Mouse (Mus musculus) forebrain, embryonic 13.5 days (tissue): ENCODE results near the gene 2310011J03Rik. TPM values are rescaled to one million over a fixed set of nuclear protein-coding genes. Genes with fewer than 3 reads are reported as not detected.

ENCODE experiments used
- ATAC-seq: fragments of 200-750 bp; cut with Nextera tagmentation; 2 replicates; pipeline ENCODE4 v1.8.0; 2017
- H3K27ac ChIP-seq: fragments of 300-500 bp; sonication (generic); 2 replicates; pipeline ENCODE4 v1.5.1; 2015; ENCODE audit warnings: inconsistent platforms, mild to moderate bottlenecking, moderate library complexity
- H3K27me3 ChIP-seq: fragments of 300-500 bp; sonication (generic); 2 replicates; pipeline ENCODE4 v1.6.1; 2015; ENCODE audit warnings: mild to moderate bottlenecking, inconsistent platforms
- H3K36me3 ChIP-seq: fragments of 300-500 bp; sonication (generic); 2 replicates; pipeline ENCODE4 v1.6.1; 2015; ENCODE audit warnings: mild to moderate bottlenecking, inconsistent platforms; ENCODE audit not compliant: poor library complexity, severe bottlenecking
- H3K4me1 ChIP-seq: fragments of 300-500 bp; sonication (generic); 2 replicates; pipeline ENCODE4 v1.6.1; 2015; ENCODE audit warnings: inconsistent platforms
- H3K4me2 ChIP-seq: fragments of 300-500 bp; sonication (generic); 2 replicates; pipeline ENCODE4 v1.6.1; 2015; ENCODE audit warnings: inconsistent platforms, mild to moderate bottlenecking, moderate library complexity
- H3K4me3 ChIP-seq: fragments of 300-500 bp; sonication (generic); 2 replicates; pipeline ENCODE4 v1.5.1; 2015; ENCODE audit warnings: mild to moderate bottlenecking, inconsistent platforms
- H3K9ac ChIP-seq: fragments of 300-500 bp; sonication (generic); 2 replicates; pipeline ENCODE4 v1.6.1; 2015; ENCODE audit warnings: mild to moderate bottlenecking, inconsistent platforms
- H3K9me3 ChIP-seq: fragments of 300-500 bp; sonication (generic); replicated peaks from 2 replicates; pipeline ENCODE4 v1.6.1; 2016; ENCODE audit warnings: inconsistent platforms
- WGBS: fragments of 180-500 bp; shearing (Covaris S2); methylation state at CpG from one replicate; pipeline ENCODE4 v1.1.7; 2015; 5-methylcytosine and 5-hydroxymethylcytosine counted together
- polyA plus RNA-seq: library from polyadenylated mRNA; unstranded; fragments of >200 nt; fragmentation: Nextera tagmentation; extraction: Ambion mirVana; gene quantifications from 2 replicates; pipeline ENCODE4 v1.2.1, GENCODE M21; 2015

2310011J03Rik gene
- polyA plus RNA-seq, 1 experiment from 2014 or later = 43.3 TPM

DNA sequence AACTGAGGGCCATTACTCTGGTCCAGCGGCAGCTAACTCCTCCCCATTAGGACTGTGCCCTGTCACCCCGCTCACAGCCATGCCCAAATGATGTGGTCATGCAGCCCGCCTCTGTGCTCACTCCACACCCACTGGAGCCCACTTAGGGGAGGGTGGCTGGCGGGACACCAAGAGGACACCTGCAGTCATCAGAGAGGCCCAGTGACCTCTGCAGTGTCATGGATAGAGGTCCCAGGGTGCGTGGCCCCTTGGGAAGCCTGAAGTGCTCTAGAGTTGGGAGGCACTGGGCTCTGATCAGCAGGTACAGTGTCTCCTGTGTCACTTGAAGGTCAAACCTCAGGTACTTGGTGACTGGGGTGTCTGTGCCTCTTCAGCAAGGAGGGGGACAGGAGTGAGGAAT is 23.5 kb downstream of the 2310011J03Rik start:
- WGBS = 79% methylated on average over 5 of the region's 5 CpGs
- peak overlapping the region; percentile 90 for H3K27ac ChIP-seq
- H3K4me2 ChIP-seq = peak overlapping the region; percentile 86
- H3K9me3 ChIP-seq = no peaks in the 10 kb centered on the region
- no peaks in the 10 kb centered on the region for H3K27me3 ChIP-seq
- peak overlapping the region; percentile 99 for H3K9ac ChIP-seq
- H3K4me1 ChIP-seq = peaks cover 88% of the 10 kb centered on the region
- no peak for ATAC-seq
- H3K4me3 ChIP-seq = peak overlapping the region; percentile 73
- peaks cover 24% of the 10 kb centered on the region for H3K36me3 ChIP-seq

DNA sequence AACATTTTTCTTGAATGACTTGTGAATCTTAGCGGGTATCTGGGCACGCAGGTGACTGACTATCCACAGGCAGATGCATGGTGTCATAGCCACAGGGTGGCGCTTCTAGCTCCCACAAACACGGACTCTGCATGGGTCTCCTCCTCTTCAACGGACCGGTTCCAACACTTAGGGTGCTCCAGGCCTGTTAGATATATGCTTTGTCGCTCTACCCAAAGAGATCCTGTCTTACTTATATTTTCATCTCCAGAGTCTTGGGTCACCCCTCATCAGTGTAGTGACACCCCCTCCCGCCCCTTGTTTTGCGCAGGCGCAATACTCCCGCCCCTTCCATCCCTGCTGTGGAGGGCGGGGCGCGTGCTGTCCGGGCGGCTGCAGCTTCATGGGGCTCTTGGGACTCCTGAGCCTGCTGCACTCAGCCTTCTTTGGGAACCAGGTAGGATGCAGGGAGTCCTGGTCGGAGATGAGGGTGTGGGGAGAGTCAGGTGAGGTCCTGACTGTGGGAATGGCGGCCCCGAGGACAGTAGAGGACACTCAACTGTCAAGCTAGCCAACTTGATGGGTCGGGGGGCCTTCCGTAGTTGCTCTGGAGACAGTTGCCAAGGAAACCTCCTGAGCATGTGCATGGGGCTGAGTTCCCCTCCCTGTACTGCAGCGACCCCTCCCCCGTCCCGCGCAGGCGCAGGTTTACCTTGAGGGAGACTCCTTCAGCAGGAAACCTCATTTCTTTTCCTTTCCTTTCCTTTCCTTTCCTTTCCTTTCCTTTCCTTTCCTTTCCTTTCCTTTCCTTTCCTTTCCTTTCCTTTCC is 24.5 kb downstream of the 2310011J03Rik start, which contains the start of gene Apc2:
Gene Apc2, plus strand, starts transcription at position 360 of the 808 bp plus-strand sequence.
- Histone ChIP-seq H3K4me1 (peaks cover 80% of the 10 kb centered on the region), H3K9me3 (no peaks in the 10 kb centered on the region), H3K36me3 (peaks cover 20% of the 10 kb centered on the region)

DNA sequence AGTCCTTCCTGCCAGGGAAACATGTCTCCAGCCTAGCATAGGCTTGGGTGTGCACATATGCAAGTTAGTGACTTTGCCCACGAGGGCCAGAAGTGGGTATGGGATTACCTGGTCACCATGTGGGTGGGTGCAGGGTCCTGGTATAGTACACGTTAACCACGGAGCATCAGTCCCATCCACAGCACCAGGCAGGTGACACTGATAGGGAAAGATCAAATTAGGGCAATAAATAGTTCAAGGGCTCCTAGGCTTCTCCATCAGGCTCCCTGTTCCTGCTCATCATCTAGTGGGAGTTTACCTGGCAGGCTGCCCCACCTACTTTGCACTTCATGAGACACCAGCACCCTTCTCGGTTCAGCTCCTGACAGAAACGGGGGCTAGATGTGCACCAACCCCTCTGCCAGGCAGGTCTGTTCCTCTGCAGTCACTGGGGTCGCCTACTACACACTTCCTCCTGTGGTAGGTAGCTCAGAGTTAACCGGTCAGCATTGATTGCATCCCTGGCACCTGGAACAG is 25.5 kb downstream of the 2310011J03Rik start:
- no peaks in the 10 kb centered on the region for H3K9me3 ChIP-seq
- no peaks in the 10 kb centered on the region for H3K27me3 ChIP-seq
- 0 out of 2 replicates have a peak overlapping the region, but pooled peaks have one; percentile 86 for H3K4me2 ChIP-seq
- no peak overlapping the region for H3K4me3 ChIP-seq
- no peak for ATAC-seq
- WGBS = 45% methylated on average over 7 of the region's 7 CpGs
- H3K9ac ChIP-seq = peak overlapping the region; percentile 99; the same call in 1 of the 2 replicates
- peak overlapping the region; percentile 90; the same call in 1 of the 2 replicates for H3K27ac ChIP-seq
- H3K36me3 ChIP-seq = peaks cover 20% of the 10 kb centered on the region
- peaks cover 70% of the 10 kb centered on the region for H3K4me1 ChIP-seq

More for the DNA sequence above, 24.5 kb downstream of the 2310011J03Rik start, which contains the start of gene Apc2:
- H3K9ac ChIP-seq = peak within 1 kb of the TSS; percentile 99
- peak within 1 kb of the TSS; percentile 86 for H3K4me2 ChIP-seq
- peak within 1 kb of the TSS; percentile 73 for H3K4me3 ChIP-seq
- peak; percentile 39 for ATAC-seq
- under 1% methylated on average over 26 of the region's 26 CpGs for WGBS
- H3K27ac ChIP-seq = peak within 1 kb of the TSS; percentile 90
- H3K27me3 ChIP-seq = no peaks in the 10 kb centered on the region

DNA sequence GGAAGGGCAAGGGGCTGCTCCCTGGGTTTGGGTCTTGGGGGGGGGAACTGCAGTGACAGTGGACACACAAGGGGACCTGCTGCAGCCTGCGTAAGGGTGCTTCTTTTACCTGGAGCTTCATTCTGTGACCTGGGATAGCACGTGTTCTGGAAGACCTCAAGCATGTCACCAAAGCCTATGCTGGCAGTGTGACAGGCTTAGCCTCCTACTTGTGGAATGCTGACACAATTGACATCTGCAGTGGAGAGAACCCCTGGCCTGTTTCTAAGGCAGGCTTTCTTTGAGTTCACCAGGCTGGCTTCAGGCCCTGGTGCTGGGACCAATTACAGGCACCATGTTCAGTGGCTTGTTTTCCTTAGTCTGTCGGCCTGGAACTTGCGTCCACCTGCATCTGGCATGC is 26.0 kb downstream of the 2310011J03Rik start:
- Histone ChIP-seq H3K4me3 (no peak overlapping the region), H3K4me2 (0 out of 2 replicates have a peak overlapping the region, but pooled peaks have one; percentile 80), H3K36me3 (peaks cover 21% of the 10 kb centered on the region), H3K4me1 (peaks cover 65% of the 10 kb centered on the region), H3K27ac (no peak overlapping the region), H3K9me3 (no peaks in the 10 kb centered on the region), H3K9ac (peak overlapping the region; percentile 99), H3K27me3 (no peaks in the 10 kb centered on the region)
- no peak for ATAC-seq
- WGBS = 79% methylated on average over 4 of the region's 4 CpGs

DNA sequence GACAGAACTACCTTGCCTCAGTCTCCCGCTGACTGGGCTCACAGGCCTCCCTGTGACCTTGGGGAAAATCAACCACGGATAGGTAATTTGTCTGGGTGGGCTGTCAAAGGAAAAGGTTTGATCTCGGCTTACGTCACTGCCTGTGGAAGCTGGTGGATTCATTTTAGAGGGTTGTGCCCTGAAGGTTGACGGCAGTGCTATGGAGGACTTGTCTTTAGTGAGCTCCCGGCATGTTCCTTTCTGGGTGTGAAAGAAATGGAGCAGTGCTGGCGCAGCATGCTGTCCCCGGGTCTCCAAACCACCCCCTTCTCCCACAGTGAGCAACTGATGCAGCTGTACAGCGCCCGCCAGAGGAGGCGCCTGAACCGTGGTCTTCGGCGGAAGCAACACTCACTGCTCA is 27.0 kb downstream of the 2310011J03Rik start:
- Histone ChIP-seq H3K9me3 (no peaks in the 10 kb centered on the region), H3K4me3 (peak overlapping the region; percentile 91), H3K27ac (peak overlapping the region; percentile 93), H3K36me3 (peaks cover 30% of the 10 kb centered on the region), H3K4me1 (peaks cover 60% of the 10 kb centered on the region), H3K9ac (peak overlapping the region; percentile 99), H3K4me2 (peak overlapping the region; percentile 80), H3K27me3 (no peaks in the 10 kb centered on the region)
- 25% methylated on average over 14 of the region's 14 CpGs for WGBS
- ATAC-seq = no peak

DNA sequence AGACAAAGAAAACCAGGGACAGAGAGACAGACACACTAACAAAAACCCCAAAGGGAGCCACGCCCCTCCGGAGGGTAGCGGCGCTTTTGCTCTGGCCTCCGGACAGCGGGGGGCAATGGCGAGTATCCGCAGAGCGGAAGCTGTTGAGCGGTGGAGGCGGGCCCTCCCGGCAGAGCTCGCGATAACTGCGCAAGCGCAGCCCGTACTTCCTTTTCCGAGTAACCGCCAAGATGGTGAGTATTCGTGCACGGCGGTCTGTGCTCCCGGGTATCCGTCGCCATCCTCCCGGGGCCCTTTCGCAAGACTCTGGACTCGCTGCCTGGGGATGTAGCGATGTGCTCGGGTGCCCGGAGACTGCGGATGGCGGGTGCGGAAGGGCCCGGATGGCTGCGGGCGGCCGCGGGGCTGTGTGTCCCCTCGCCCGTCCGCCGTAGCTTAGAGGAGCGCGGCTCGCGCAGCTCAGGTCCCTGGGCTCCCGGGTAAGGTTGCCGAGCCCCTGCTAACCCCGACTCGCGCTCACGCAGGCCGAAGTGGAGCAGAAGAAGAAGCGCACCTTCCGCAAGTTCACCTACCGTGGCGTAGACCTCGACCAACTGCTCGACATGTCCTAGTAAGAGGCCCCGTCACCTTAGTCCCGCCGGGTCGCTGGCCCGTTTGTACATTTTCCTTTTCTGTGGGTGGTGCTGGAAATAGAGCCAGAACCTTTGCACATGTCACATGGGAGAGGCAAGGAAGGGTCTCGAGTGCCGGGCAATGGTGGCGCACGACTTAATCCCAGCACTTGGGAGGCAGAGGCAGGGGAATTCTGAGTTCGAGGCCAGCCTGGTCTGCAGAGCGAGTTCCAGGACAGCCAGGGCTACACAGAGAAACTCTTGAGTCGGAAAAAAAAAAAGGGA is 27.8 kb downstream of the 2310011J03Rik start, which contains the start of gene Rps15:
Gene Rps15, plus strand, starts transcription at position 203 of the 896 bp plus-strand sequence.
- peak; percentile 81 for ATAC-seq
- H3K27me3 ChIP-seq = no peaks in the 10 kb centered on the region
- H3K27ac ChIP-seq = peak within 1 kb of the TSS; percentile 93
- WGBS = 0% methylated on average over 72 of the region's 72 CpGs
- H3K4me2 ChIP-seq = peak within 1 kb of the TSS; percentile 80
- peaks cover 38% of the 10 kb centered on the region for H3K36me3 ChIP-seq
- H3K4me1 ChIP-seq = peaks cover 51% of the 10 kb centered on the region
- peak within 1 kb of the TSS; percentile 91 for H3K4me3 ChIP-seq
- H3K9ac ChIP-seq = peak within 1 kb of the TSS; percentile 99
- no peaks in the 10 kb centered on the region for H3K9me3 ChIP-seq

DNA sequence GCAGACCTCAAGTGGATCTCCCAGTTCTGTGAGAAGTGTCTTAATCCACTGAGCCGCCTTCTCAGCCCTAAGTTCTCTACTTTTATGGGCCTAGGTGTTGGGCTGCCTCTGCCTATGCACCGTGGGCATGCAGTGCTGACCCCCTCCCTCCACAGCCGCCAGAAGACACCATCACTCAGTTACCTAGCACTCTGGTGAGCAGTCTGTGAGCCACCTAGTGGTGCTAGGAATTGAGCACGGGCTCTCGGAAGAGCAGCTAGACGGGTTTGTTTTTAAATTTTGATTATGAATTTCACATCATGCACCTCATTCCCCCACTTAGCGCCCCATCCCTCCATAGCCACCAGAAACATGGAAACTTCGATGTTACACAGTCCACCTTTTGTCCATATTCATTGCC is 31.7 kb downstream of the 2310011J03Rik start:
- no peak overlapping the region for H3K4me3 ChIP-seq
- WGBS = 70% methylated on average over 8 of the region's 8 CpGs
- no peak overlapping the region for H3K9ac ChIP-seq
- H3K4me1 ChIP-seq = peaks cover 13% of the 10 kb centered on the region
- H3K9me3 ChIP-seq = no peaks in the 10 kb centered on the region
- peak overlapping the region; percentile 25; the same call in 1 of the 2 replicates for H3K27ac ChIP-seq
- no peaks in the 10 kb centered on the region for H3K27me3 ChIP-seq
- H3K4me2 ChIP-seq = no peak overlapping the region
- no peak for ATAC-seq
- peaks cover 61% of the 10 kb centered on the region for H3K36me3 ChIP-seq

DNA sequence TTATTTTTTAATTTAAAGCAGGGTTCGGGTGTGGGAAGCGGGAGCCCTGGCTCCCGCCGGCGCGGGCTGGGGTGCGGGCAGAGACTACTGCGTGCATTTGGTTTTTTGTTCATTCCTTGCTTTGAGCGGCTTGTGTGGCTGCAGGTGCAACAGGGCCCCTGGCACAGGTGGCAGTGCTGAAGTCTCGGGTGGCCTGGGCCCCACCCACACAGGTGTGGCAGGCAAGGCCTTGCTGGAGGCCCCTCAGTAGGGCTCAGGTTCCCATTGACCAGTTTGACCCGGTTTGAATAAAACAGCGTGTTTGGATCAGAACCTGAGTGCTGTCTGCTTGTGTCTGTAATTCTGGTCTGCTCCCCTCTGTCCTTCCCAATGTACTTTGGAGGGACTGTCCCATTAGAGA is 32.2 kb downstream of the 2310011J03Rik start:
- no peak overlapping the region for H3K4me2 ChIP-seq
- no peak overlapping the region for H3K4me3 ChIP-seq
- H3K27ac ChIP-seq = peak overlapping the region; percentile 25; the same call in 1 of the 2 replicates
- ATAC-seq = no peak
- peaks cover 62% of the 10 kb centered on the region for H3K36me3 ChIP-seq
- 92% methylated on average over 12 of the region's 12 CpGs for WGBS
- peaks cover 7% of the 10 kb centered on the region for H3K4me1 ChIP-seq
- no peak overlapping the region for H3K9ac ChIP-seq
- H3K27me3 ChIP-seq = no peaks in the 10 kb centered on the region
- no peaks in the 10 kb centered on the region for H3K9me3 ChIP-seq

DNA sequence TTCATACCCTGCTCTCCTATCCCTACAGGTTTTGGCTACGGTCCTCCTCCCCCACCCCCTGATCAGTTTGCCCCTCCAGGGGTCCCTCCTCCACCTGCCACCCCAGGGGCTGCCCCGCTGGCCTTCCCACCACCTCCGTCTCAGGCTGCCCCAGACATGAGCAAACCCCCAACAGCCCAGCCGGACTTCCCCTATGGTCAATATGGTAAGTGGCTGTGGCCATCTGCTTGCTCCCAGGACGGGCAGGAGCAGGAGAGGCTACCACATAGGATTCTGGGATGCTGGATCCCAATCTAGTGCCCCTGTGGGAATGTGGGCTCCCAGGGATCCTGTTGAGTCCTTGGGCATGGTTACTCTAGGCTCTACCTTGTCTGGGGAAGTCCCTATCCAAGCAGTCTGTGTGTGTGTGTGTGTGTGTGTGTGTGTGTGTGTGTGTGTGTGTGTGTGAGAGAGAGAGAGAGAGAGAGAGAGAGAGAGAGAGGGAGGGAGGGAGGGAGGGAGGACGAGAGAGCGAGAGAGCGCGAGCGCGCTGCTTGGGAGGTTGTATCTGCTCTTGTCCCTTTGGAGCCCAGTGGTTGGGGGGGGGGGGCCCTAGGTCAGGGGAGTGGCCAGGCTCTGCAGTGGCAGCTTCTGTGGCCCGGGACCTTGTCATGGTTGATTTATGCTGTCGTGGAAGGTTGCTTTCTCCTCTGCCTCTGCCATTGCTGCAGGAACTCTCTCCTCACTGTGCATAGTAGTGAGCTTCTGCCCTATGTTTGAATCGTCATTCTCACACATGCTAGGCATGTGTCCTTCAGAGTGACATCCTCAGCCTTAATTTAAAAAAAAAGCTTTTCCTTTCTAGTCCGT is 34.9 kb downstream of the 2310011J03Rik start:
- Histone ChIP-seq H3K9me3 (no peaks in the 10 kb centered on the region), H3K27ac (no peak overlapping the region), H3K27me3 (no peaks in the 10 kb centered on the region), H3K4me3 (no peak overlapping the region), H3K4me2 (no peak overlapping the region), H3K36me3 (peaks cover 88% of the 10 kb centered on the region), H3K4me1 (no peaks in the 10 kb centered on the region), H3K9ac (no peak overlapping the region)
- 86% methylated on average over 14 of the region's 15 CpGs for WGBS
- no peak for ATAC-seq

DNA sequence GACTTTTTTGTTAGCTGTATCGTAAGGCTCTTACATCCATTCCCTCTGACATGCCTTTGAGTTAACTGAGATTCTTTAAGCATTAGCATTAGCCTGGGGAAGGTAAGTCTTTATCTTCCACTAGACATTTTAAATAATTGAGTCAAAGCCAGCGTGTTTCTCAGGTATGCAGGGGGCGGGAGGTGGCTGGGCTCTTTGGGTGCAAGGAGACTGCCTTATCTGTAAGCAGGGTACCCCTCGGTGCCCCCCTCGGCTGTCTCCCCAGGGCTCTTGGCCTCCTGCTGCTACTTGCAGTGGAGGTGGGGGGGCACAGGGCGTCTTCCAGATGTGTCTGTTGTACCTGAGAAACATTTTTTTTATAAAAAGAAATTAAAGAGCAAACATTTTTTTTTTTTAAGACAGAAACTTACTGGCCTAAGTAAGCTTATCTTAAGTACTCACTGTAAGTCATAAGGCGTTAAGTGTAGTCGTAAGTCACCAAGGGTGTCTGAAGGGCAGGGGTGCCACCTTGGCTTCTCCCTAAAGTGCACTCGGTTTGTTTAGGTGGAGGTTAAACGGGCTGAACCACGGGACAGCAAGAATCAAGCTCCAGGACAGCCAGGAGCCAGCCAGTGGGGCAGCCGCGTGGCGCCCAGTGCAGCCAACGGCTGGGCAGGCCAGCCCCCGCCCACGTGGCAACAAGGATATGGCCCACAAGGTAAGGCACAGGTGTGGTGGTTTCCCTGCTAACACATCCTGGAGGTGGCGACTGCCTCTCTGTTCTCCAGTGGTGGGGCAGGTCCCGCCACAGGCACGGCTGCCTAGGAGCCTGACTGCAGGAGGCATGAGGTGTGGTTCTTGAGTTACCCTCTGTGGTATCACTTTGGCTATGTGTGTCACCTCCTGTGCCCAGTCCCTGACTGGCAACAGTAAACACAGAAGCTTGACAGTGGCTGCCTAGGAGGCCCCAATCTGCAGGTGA is 37.6 kb downstream of the 2310011J03Rik start:
- H3K36me3 ChIP-seq = peaks cover 98% of the 10 kb centered on the region
- H3K4me2 ChIP-seq = no peak overlapping the region
- H3K9ac ChIP-seq = no peak overlapping the region
- H3K9me3 ChIP-seq = no peaks in the 10 kb centered on the region
- no peak overlapping the region for H3K4me3 ChIP-seq
- no peak for ATAC-seq
- H3K27me3 ChIP-seq = no peaks in the 10 kb centered on the region
- 90% methylated on average over 20 of the region's 20 CpGs for WGBS
- H3K27ac ChIP-seq = no peak overlapping the region
- H3K4me1 ChIP-seq = no peaks in the 10 kb centered on the region
